Mouse (Mus musculus) adrenal gland (tissue): ENCODE data around the gene Ghsr.
"Not testable (repeated sequence)": the region's sequence is repeated elsewhere in the genome, so short reads cannot be mapped to it uniquely, and the experiment has no call there.

Source experiments
- intact Hi-C: fragments of 180-260 bp; cut with DNase I; formaldehyde crosslinking; loops from one replicate; pipeline ENCODE4 v1.15.1; 2025
- long read RNA-seq, 2 experiments: library from polyadenylated mRNA; unstranded; transcript quantifications; one replicate each; pipeline ENCODE4 v2.0.0; 2020; ENCODE audit warnings: borderline replicate concordance in 1 of 2; ENCODE audit not compliant: insufficient replicate concordance in 1 of 2

The Ghsr gene
- long read RNA-seq, experiment 1: 0 reads
- long read RNA-seq, experiment 2: 0 reads

DNA sequence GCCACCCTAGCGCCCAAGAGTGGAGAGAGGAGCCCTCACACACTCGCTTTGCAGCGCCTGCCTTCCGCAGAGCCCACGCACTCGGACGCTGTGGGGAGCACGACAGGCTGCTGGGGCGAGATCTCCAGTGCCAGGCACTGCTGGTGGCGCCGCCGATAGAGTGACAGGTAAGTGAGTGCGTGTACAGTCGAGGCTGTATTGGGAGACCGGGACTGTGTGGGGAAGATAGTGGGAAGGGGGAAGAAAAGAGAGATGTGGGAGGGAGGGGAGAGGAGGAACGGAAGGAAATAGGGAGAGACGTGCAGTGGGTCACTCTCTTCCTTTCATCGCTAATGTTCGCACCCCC is at the start of gene Ghsr:
Gene Ghsr, plus strand, starts transcription at position 76 of the 346 bp plus-strand sequence.
- intact Hi-C loops: no loop called here

DNA sequence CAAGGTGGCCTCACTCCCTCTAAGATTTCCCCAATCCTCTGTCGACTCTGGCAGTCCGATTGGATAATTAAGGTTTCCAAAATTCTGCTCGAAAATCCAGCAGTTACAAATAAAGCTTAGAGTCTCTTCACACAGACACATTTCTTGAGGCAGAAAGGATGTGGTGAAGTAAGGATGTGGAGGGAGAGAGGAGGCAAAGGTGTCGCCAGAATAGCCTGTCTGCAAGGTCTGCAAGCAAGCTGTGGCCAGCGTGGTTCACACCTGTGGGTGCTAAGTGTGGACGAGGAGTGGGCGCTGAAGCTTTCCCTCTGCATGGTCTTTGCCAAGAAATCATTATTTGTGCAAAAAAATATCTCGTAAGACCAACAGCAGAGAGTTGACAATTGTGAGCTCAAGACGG is 48.6 kb upstream of the Ghsr start:
- intact Hi-C loops: no loop called here

DNA sequence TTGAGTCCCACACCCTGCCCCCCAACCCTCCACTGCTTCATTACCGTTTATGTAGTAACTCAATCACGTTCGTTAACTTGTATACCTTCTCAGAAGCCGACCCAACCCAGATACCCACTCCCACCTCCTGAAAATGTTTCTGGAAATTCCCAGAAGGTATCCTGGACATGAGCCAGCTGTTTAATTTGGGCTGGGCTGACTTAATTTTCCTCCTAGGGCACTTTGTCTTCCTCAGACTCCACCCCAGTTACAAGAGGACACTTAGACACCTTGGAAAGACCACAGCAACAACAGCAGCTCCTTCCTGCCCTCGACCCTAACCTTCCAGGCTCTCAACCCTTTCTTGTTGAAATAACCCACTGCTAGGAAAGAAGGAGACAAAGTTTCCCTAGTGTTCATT is 47.6 kb upstream of the Ghsr start:
- intact Hi-C loops: no loop called here

GRCm38 (mm10) chr3:27326633-27327191 is 44.4 kb upstream of the Ghsr start:
- intact Hi-C loops: no loop called here

GRCm38 (mm10) chr3:27330706-27331105 is 40.4 kb upstream of the Ghsr start:
- intact Hi-C loops: no loop called here

GRCm38 (mm10) chr3:27338437-27338836 is 32.7 kb upstream of the Ghsr start:
- intact Hi-C loops: loop anchor here (5.0 kb wide), 1 partner anchor 124 kb away; no protein-coding TSS in a partner anchor

DNA sequence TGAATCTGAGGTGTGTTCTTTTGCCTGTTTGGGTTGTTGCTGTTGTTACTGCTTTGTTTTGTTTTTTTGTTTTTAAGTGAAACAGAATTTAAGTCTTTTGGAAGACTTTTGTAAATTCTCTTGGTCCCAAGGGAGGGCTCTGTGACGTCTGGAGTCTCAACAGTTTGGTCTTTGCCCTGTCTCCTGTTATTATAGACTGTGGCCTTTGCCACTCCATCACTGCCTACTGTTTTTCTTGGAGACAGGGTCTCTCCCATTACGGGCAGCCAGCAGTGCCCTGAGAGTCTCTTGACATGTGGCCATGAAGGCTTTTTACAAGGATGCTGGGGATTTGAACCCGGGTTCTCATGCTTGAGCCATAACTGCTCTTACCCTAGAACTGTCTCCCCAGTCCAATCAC is 32.3 kb upstream of the Ghsr start:
- intact Hi-C loops: loop anchor here (5.0 kb wide), 1 partner anchor 123 kb away; no protein-coding TSS in a partner anchor

DNA sequence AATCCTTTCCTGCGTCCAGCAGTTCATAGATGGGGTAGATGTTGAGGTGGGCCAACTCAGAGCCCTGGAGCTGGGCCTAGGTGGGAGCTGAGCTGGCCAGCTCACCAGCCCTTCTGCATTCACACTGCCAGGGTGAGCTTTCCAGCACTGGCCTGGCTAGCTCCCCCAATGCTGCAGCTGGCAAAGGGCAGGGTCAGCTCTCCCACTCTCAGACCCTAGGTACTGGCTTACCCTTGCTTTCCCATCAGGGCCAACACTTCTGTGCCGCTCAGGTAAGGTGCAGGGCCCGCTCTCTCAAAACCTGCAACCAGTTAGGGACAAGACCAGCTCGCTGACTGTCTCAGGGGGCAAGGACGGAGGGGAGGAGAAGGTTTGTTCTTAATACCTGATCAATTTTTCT is 30.4 kb upstream of the Ghsr start:
- intact Hi-C loops: no loop called here

DNA sequence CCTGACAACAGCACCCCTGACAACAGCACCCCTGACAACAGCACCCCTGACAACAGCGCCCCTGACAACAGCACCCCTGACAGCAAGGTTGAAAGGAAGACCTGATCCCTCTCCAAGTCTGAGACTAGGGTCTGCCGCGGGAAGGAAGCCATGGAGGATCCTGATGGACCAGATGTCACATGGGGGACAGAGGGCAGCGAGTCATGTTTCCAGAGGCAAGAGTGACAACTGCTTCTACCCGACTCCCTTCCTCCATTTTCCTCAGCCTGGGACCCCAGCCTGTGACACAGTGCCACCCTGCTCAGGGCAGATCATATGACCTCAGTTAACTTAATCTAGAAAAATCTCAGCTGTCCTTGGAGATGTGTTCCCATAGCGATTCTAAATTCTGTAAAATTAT is 28.7 kb upstream of the Ghsr start:
- intact Hi-C loops: no loop called here

GRCm38 (mm10) chr3:27345526-27345925 is 25.6 kb upstream of the Ghsr start:
- intact Hi-C loops: no loop called here

- intact Hi-C loops: no loop called here
Observed at GRCm38 (mm10) chr3:27348462-27348861, 22.7 kb upstream of the Ghsr start.

DNA sequence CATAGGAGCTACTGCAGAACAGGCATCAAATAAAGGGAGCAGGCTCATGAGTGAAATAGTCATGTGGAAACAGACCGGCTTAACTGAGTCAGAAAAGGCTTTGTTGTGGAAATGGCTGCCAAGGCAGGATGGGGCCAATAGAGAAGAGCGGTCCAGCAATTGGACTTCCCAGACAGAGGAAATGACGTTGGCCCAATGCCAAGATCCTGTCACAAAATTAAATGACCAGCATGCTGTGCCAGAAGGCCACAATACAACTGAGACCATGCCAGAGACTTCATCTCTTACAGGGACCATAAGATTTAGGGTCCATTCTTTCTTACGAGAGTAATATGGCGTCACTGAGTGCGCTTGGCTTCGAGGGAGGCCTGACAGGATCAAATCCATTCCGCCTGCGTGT is 20.0 kb upstream of the Ghsr start:
- intact Hi-C loops: no loop called here

- intact Hi-C loops: no loop called here
Observed at GRCm38 (mm10) chr3:27359100-27359720, 11.9 kb upstream of the Ghsr start.

GRCm38 (mm10) chr3:27370125-27370524 is 1.0 kb upstream of the Ghsr start:
- intact Hi-C loops: no loop called here

DNA sequence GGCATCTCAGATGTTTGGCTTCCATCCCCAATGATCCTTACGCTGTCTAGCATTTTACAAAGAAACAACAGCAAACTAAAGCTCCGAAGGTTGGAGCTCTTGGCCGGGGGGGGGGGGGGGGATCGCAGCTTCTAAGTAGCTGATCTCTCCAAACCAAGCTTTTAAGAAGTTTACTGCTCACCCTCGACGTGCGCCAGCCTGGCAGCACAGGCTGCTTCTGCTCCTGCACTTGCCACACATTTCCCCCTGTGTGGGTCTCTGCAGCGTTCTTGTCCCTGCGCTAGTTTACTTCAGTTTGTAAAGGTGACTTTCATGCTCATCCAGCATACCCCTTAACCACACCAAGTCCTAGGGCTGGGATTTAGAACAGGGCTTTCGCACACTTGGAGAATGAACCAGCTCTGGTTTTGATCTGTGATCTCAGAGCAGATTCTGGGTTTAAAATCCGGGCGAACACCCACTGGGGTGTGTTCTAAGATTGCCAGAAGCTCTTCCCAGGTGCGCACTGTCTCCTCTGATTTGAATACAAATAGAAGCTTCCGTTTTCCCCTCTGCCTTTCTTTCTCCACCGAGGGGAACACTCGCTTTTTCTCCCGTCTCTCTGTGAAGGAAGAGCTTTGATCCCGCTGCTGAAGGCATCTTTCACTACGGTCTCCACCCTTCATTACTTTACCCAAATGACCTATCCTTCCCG is 422 bp upstream of the Ghsr start:
- intact Hi-C loops: no loop called here

- intact Hi-C loops: no loop called here
Observed at GRCm38 (mm10) chr3:27371725-27372650, 837 bp downstream of the Ghsr start.

- intact Hi-C loops: no loop called here
Observed at GRCm38 (mm10) chr3:27374396-27374795, 3.2 kb downstream of the Ghsr start.

DNA sequence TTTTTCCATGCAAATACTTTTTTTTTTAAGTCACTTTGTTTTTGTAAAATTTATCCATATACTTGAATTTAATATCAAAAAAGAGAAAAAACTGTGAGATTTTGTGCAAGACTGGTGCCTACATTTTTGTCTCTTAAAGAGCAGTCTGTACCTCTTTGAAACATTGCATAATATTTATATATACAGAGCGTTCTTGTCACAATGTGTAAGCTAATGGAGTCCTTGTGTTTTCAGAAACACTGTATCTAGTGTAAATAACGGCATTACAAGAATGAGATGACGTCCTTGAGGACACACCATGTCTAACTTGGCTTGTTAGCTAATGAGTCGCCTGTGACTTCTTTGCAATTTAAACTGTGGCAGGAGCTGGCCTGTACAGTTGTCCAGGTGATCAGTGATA is 6.8 kb downstream of the Ghsr start:
- intact Hi-C loops: no loop called here

DNA sequence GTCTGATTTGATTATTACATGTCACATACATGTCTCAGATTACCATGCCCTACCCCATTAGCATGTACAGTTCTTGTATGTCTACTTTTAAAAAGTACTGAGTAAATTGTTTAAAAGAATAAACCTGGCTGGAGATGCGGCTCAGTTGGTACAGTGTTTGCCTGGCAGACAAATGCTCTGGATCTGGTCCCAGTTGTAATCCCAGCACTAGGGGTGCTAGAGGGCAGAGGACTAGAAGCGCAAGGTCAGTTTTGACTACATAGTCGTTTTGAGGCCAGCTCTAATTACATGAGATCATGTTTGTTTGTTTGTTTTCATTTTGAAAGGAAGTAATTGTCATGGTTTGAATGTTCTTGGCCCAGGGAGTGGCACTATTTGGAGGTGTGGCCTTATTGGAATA is 13.7 kb downstream of the Ghsr start:
- intact Hi-C loops: no loop called here

DNA sequence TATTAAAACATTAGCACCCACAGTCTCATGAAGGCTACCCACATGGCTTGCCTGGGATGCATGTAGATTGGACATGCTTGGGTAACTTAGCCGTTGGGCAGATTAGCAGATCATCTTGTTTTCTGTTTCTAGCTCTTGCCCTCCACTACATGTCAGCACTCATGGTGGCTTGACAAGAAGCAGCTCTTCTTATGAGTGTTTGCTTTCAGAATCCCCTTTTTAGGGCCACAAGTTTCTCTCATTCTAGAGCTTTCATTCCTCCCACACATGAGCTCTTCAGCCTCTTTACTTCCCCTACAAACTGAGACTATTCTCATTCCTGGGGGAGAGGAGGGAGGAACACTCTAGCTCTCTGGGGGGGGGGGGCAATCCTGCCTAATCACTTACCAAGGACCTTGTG is 18.8 kb downstream of the Ghsr start:
- intact Hi-C loops: no loop called here

DNA sequence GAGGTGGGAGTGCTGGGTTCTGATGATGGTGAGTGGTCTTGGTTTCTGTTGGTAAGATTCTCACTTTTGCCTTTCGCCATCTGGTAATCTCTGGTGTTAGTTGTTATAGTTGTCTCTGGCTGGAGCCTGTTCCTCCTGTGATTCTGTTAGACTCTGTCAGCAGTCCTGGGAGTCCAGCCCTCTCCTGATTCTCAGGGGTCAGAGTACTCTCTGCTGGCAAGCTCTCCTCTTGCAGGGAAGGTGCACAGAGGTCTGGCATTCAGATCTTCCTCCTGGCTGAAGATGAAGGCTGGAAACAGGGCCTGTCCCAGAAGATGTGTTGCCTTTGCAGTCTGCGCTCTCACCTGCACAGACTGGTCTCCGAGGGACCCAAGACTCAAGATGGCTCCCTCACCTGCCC is 29.8 kb downstream of the Ghsr start:
- intact Hi-C loops: not testable (repeated sequence)

GRCm38 (mm10) chr3:27406440-27406839 is 35.3 kb downstream of the Ghsr start:
- intact Hi-C loops: no loop called here
